Mouse (Mus musculus) hindbrain, embryonic 14.5 days (tissue): ENCODE measurements around the gene Myom3. TPM values are rescaled to one million over a fixed set of nuclear protein-coding genes. Genes with fewer than 3 reads are reported as not detected.

Source experiments
- ATAC-seq: fragments of 200-750 bp; cut with Nextera tagmentation; 2 replicates; pipeline ENCODE4 v1.8.0; 2017; ENCODE audit warnings: moderate number of reproducible peaks, mild to moderate bottlenecking, moderate TSS enrichment, moderate library complexity; ENCODE audit not compliant: low FRiP score
- DNase-seq: peaks from one replicate; pipeline ENCODE4 v3.0.0-alpha.2; 2015; ENCODE audit warnings: low spot score
- H3K27ac ChIP-seq: fragments of 300-500 bp; sonication (generic); 2 replicates; pipeline ENCODE4 v1.5.1; 2014; ENCODE audit warnings: mild to moderate bottlenecking, moderate library complexity
- H3K27me3 ChIP-seq: fragments of 300-500 bp; sonication (generic); 2 replicates; pipeline ENCODE4 v1.6.1; 2014; ENCODE audit warnings: mild to moderate bottlenecking, low read length, mixed read lengths; ENCODE audit not compliant: control insufficient read depth, insufficient read depth
- H3K36me3 ChIP-seq: fragments of 300-500 bp; sonication (generic); replicated peaks from 2 replicates; pipeline ENCODE4 v1.6.1; 2014; ENCODE audit not compliant: control insufficient read depth, insufficient read depth
- H3K4me1 ChIP-seq: fragments of 300-500 bp; sonication (generic); replicated peaks from 2 replicates; pipeline ENCODE4 v1.6.1; 2014; ENCODE audit warnings: antibody characterized with exemption, low read length, mixed read lengths; ENCODE audit not compliant: control insufficient read depth, insufficient read depth
- H3K4me2 ChIP-seq: fragments of 300-500 bp; sonication (generic); replicated peaks from 2 replicates; pipeline ENCODE4 v1.6.1; 2014; ENCODE audit warnings: mild to moderate bottlenecking, moderate library complexity
- H3K4me3 ChIP-seq: fragments of 300-500 bp; sonication (generic); replicated peaks from 2 replicates; pipeline ENCODE4 v1.5.1; 2014; ENCODE audit warnings: mild to moderate bottlenecking, low read length
- H3K9ac ChIP-seq: fragments of 300-500 bp; sonication (generic); 2 replicates; pipeline ENCODE4 v1.6.1; 2014
- H3K9me3 ChIP-seq: fragments of 300-500 bp; sonication (generic); 2 replicates; pipeline ENCODE4 v1.6.1; 2016; ENCODE audit warnings: low read length; ENCODE audit not compliant: control insufficient read depth
- WGBS: fragments of 180-500 bp; shearing (Covaris S2); extraction: QIAGEN DNeasy Blood & Tissue Kit; methylation state at CpG from one replicate; pipeline ENCODE4 v1.1.7; 2014; 5-methylcytosine and 5-hydroxymethylcytosine counted together
- polyA plus RNA-seq: library from polyadenylated mRNA; unstranded; fragments of >200 nt; fragmentation: Nextera tagmentation; extraction: Ambion mirVana; gene quantifications from 2 replicates; pipeline ENCODE4 v1.2.1, GENCODE M21; 2014

Gene Myom3
- polyA plus RNA-seq, 1 experiment from 2014 or later, result 0.09 TPM

DNA sequence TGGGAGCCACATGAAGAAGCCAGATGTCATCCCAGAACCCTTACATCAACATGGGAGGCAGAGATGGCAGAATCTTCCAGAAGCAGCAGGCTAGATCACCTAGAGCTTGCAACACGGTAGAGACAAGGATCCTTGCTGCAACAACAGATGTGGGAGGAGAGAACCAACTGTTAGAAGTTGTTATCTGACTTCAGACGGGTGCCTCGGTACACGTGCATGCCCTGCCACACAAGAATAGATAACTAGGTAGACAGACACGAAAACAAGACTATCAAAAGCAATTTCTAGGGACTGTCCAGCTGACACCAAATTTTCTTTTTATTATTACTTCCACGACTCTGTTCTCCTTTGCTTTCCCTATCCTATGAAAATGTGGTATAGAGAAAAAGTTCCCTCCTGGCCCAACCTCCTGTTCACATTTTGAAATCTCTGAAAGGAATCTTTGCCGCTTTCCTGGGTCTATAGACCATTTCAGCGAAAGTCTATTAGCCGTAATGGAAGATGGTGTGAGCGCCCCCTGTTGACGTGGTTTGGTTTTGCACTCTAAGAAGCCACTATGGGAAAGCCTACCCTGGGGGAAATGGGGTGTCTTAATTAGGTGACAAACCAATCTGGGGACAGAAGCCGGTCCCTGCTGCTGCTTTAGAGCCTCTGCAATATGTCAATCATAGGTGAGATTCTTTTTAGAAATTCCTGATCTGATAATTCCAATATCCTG lies 57.5 kb downstream of the Myom3 start:
- no peaks in the 10 kb centered on the region for H3K27me3 ChIP-seq
- WGBS, result 42% methylated on average over 12 of the region's 12 CpGs
- ATAC-seq, result no peak
- no peaks in the 10 kb centered on the region for H3K9me3 ChIP-seq
- no peak overlapping the region for H3K4me2 ChIP-seq
- no peak overlapping the region for H3K27ac ChIP-seq
- no peaks in the 10 kb centered on the region for H3K36me3 ChIP-seq
- no peak overlapping the region for H3K4me3 ChIP-seq
- H3K9ac ChIP-seq, result no peak overlapping the region
- H3K4me1 ChIP-seq, result no peaks in the 10 kb centered on the region
- peak; percentile 58 for DNase-seq

- Histone ChIP-seq H3K4me3 (no peak overlapping the region), H3K4me1 (no peaks in the 10 kb centered on the region), H3K36me3 (no peaks in the 10 kb centered on the region), H3K27me3 (no peaks in the 10 kb centered on the region), H3K27ac (no peak overlapping the region), H3K9ac (no peak overlapping the region), H3K4me2 (no peak overlapping the region), H3K9me3 (no peaks in the 10 kb centered on the region)
- 60% methylated on average over 3 of the region's 3 CpGs for WGBS
- no peak for DNase-seq
- no peak for ATAC-seq
Observed at GRCm38 (mm10) chr4:135818366-135818765, 58.9 kb downstream of the Myom3 start.

GRCm38 (mm10) chr4:135819826-135820526 lies 60.5 kb downstream of the Myom3 start:
- Histone ChIP-seq H3K4me2 (no peak overlapping the region), H3K27me3 (no peaks in the 10 kb centered on the region), H3K4me1 (no peaks in the 10 kb centered on the region), H3K27ac (no peak overlapping the region), H3K4me3 (no peak overlapping the region), H3K36me3 (no peaks in the 10 kb centered on the region), H3K9ac (no peak overlapping the region), H3K9me3 (no peaks in the 10 kb centered on the region)
- ATAC-seq, result no peak
- 81% methylated on average over 17 of the region's 17 CpGs for WGBS
- no peak for DNase-seq

GRCm38 (mm10) chr4:135821772-135822171 lies 62.3 kb downstream of the Myom3 start:
- H3K9me3 ChIP-seq, result no peaks in the 10 kb centered on the region
- DNase-seq, result no peak
- H3K4me3 ChIP-seq, result no peak overlapping the region
- no peak overlapping the region for H3K27ac ChIP-seq
- H3K9ac ChIP-seq, result no peak overlapping the region
- no peaks in the 10 kb centered on the region for H3K36me3 ChIP-seq
- no peaks in the 10 kb centered on the region for H3K4me1 ChIP-seq
- no peak for ATAC-seq
- no peaks in the 10 kb centered on the region for H3K27me3 ChIP-seq
- no peak overlapping the region for H3K4me2 ChIP-seq
- 96% methylated on average over 4 of the region's 4 CpGs for WGBS

DNA sequence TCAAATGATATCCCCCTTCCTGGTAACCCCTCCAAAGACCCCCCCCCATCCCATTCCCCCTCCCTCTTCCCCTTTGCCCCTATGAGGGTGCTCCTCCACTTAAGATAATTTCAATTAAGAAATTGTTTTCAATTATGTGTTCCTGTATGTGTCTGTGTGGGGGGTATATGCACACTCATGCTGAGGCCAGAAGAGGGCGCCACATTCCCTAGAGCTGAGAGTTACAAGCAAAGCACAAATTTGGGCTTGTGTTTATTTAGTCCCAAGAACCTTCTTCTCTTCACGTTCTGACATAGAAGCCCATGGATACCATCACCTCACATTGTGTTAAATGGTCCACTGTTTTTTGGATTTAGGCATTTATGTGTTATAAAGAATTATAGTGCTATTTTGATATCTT lies 63.8 kb downstream of the Myom3 start:
- DNase-seq, result no peak
- Histone ChIP-seq H3K4me1 (0 out of 2 replicates have a peak, but pooled peaks cover under 1% of the 10 kb centered on the region), H3K4me2 (no peak overlapping the region), H3K27me3 (no peaks in the 10 kb centered on the region), H3K36me3 (no peaks in the 10 kb centered on the region), H3K9ac (no peak overlapping the region), H3K9me3 (no peaks in the 10 kb centered on the region), H3K27ac (no peak overlapping the region), H3K4me3 (no peak overlapping the region)
- WGBS, result 71% methylated on average over 2 of the region's 2 CpGs
- no peak for ATAC-seq

DNA sequence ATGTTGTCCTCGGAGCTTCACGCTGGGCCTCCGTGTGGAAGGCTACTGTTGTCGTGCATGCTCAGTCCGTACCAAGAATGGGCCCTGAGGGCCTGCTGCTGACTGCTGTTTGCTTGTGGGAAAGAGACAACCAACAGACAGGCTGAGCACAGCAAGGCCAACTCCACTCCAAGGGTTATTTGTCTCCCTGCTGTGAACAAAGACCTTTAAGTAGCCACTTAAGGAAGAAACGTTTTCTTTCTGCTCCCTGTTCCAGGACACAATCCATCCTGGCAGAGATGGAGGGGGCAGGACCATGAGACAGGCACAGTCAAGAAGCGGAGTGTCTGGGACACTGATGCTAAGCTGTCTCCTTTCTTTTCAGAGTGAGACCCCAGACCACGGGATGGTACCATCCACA lies 64.7 kb downstream of the Myom3 start:
- DNase-seq (no peak), ATAC-seq (no peak)
- no peak overlapping the region for H3K4me2 ChIP-seq
- no peak overlapping the region for H3K4me3 ChIP-seq
- no peaks in the 10 kb centered on the region for H3K36me3 ChIP-seq
- no peaks in the 10 kb centered on the region for H3K9me3 ChIP-seq
- peaks cover 10% of the 10 kb centered on the region for H3K4me1 ChIP-seq
- H3K9ac ChIP-seq, result no peak overlapping the region
- no peak overlapping the region for H3K27ac ChIP-seq
- H3K27me3 ChIP-seq, result no peaks in the 10 kb centered on the region
- WGBS, result 41% methylated on average over 8 of the region's 8 CpGs

DNA sequence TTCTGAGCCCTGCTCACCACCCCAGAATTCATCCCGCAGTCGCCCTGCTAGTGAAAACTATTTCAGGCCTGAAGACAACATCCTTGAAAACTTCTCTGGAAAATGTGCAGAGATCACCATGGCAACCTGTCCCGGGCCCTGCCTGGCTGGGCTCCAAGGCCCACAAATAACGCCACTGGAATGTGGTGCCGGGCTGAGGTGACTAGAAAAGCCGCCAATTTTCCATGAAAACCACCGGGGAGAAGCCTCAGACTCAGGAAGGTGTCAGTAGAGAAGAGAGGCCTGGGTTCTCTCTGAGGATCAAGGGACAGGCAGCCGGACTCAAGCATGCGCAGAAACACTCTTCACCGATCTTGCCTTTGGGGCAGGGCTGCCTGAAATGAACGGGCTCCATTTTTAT lies 69.0 kb downstream of the Myom3 start:
- H3K9ac ChIP-seq, result no peak overlapping the region
- ATAC-seq, result no peak

DNA sequence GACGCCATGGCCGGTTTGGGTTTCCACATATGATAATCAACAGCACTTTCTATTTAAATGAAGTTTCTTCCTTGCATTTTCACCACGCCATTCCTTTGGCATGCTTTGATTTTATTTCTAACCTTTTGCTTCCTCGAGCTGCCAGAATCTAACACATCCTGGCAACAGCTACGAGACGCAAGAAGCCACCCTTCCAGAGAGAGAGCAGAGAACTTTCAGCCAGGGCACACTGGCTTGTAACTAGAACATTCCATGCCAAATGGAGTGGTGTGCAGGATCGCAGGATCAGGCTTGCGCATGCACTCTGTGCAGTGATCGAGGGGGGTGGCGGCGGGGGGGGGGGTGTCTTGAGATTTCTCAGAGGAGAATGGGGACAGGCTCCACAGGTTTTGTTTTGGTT lies 72.6 kb downstream of the Myom3 start:
- Histone ChIP-seq H3K4me2 (no peak overlapping the region), H3K9me3 (no peaks in the 10 kb centered on the region), H3K27me3 (no peaks in the 10 kb centered on the region), H3K36me3 (no peaks in the 10 kb centered on the region), H3K27ac (no peak overlapping the region), H3K4me1 (peaks cover 32% of the 10 kb centered on the region), H3K9ac (no peak overlapping the region), H3K4me3 (no peak overlapping the region)
- WGBS, result 75% methylated on average over 11 of the region's 11 CpGs
- DNase-seq, result no peak
- no peak for ATAC-seq

More for the DNA sequence above, 69.0 kb downstream of the Myom3 start:
- Histone ChIP-seq H3K4me1 (peaks cover 24% of the 10 kb centered on the region), H3K9me3 (no peaks in the 10 kb centered on the region), H3K4me2 (no peak overlapping the region), H3K27me3 (no peaks in the 10 kb centered on the region), H3K27ac (peak overlapping the region; percentile 32), H3K4me3 (no peak overlapping the region), H3K36me3 (no peaks in the 10 kb centered on the region)
- 19% methylated on average over 11 of the region's 11 CpGs for WGBS
- peak; percentile 69 for DNase-seq

GRCm38 (mm10) chr4:135833301-135834123 lies 74.0 kb downstream of the Myom3 start:
- Histone ChIP-seq H3K36me3 (no peaks in the 10 kb centered on the region), H3K4me1 (peaks cover 30% of the 10 kb centered on the region), H3K9me3 (no peaks in the 10 kb centered on the region), H3K4me2 (peak overlapping the region; percentile 11), H3K4me3 (no peak overlapping the region), H3K27ac (peak overlapping the region; percentile 81), H3K9ac (0 out of 2 replicates have a peak overlapping the region, but pooled peaks have one; percentile 4), H3K27me3 (no peaks in the 10 kb centered on the region)
- ATAC-seq (peak; percentile 21; the same call in 1 of the 2 replicates), DNase-seq (peak; percentile 64)
- WGBS, result 35% methylated on average over 12 of the region's 12 CpGs
